Mouse (Mus musculus): ENCODE results near the gene Gm4969. TPM values are rescaled to one million over a fixed set of nuclear protein-coding genes. Genes with fewer than 3 reads are reported as not detected.

The Gm4969 gene
- total RNA-seq, 1 experiment from 2014 or later = not detected

DNA sequence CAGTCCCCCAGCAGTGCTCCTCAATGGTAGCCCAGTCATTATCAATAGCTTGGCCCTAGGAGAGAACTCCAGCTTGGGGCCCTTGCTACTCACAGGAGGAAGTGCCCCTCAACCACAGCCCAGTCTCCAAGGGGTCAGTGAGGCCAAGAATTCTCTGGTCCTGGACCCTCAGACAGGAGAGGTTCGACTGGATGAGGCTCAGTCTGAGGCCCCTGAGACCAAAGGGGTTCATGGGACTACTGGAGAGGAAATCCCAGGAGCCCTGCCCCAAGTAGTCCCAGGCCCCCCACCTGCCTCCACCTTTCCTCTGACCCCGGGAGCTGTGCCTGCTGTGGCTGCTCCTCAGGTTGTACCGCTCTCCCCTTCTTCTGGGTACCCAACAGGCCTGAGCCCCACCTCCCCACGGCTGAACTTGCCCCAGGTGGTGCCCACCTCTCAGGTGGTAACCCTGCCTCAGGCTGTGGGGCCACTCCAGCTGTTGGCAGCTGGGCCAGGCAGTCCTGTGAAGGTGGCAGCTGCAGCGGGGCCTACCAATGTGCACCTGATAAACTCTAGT lies 21.7 kb downstream of the Gm4969 start:
- ATAC-seq (ENCODE audit: extremely low read depth, insufficient number of reproducible peaks, low FRiP score, poor library complexity, severe bottlenecking) = no peak

DNA sequence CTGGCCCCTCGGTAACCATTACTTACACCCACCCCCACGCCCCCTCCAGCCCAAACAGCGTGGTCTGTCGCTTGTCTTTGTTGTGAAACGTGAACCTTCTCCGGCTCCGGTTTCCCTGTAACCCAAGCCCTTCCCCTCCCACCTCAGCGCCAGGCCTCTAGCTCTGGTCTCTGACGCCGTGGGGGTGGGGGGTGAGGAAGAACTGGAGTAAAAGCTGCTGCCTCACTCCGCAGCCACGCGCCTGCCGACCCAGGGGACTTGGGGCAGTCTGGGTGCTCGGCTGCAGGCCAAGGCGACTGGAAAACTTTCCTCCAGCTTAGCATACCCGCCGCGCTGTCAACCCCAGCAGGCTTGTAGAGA lies 22.4 kb downstream of the Gm4969 start:
- ATAC-seq (ENCODE audit: extremely low read depth, insufficient number of reproducible peaks, low FRiP score, poor library complexity, severe bottlenecking) = no peak

GRCm38 (mm10) chr7:19094826-19095750 lies 23.1 kb downstream of the Gm4969 start:
- no peak for ATAC-seq (ENCODE audit: extremely low read depth, insufficient number of reproducible peaks, low FRiP score, poor library complexity, severe bottlenecking)

DNA sequence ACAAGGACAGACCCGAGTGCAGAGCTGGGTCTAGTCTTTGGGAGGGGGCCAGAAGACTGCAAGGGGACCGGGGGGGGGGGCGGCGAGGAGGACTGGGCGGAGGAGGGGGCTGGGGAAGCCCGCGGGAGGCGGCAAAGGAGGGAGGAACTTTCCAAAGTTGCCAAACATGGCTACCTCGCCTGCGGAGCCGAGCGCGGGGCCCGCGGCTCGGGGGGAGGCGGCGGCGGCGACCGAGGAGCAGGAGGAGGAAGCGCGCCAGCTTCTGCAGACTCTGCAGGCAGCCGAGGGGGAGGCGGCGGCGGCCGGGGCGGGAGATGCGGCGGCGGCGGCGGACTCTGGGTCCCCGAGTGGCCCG lies 23.7 kb downstream of the Gm4969 start, which contains the start of gene Six5:
Six5 (plus strand) TSS at position 124 of the 355 bp plus-strand sequence.
- ATAC-seq (ENCODE audit: extremely low read depth, insufficient number of reproducible peaks, low FRiP score, poor library complexity, severe bottlenecking) = no peak

- peak; percentile 28; the same call in 1 of the 2 replicates for ATAC-seq (ENCODE audit: extremely low read depth, insufficient number of reproducible peaks, low FRiP score, poor library complexity, severe bottlenecking)
Observed at GRCm38 (mm10) chr7:19093537-19094385, 24.4 kb downstream of the Gm4969 start.

- peak; percentile 53 for ATAC-seq (ENCODE audit: extremely low read depth, insufficient number of reproducible peaks, low FRiP score, poor library complexity, severe bottlenecking)
Observed at GRCm38 (mm10) chr7:19093174-19093521, 25.0 kb downstream of the Gm4969 start.

- no peak for ATAC-seq (ENCODE audit: extremely low read depth, insufficient number of reproducible peaks, low FRiP score, poor library complexity, severe bottlenecking)
Observed at GRCm38 (mm10) chr7:19092381-19093173, 25.6 kb downstream of the Gm4969 start.

DNA sequence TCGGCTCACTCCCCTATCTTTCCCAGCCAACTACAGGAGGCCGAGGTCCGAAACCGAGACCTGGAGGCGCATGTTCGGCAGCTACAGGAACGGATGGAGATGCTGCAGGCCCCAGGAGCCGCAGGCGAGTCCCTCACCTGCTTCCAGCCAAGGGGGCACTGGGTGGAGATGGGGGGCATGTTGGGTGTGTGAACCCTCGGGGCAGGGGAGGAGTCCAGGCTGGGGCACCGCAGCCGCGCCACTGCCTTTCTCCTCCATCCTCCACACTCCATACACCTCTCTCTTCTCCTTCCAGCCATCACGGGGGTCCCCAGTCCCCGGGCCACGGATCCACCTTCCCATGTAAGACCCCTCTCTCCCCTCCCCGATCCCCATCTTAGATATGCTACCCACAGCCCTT lies 26.3 kb downstream of the Gm4969 start:
- ATAC-seq (ENCODE audit: extremely low read depth, insufficient number of reproducible peaks, low FRiP score, poor library complexity, severe bottlenecking) = no peak

- ATAC-seq (ENCODE audit: extremely low read depth, insufficient number of reproducible peaks, low FRiP score, poor library complexity, severe bottlenecking) = peak; percentile 30
Observed at GRCm38 (mm10) chr7:19088813-19089212, 29.4 kb downstream of the Gm4969 start.

DNA sequence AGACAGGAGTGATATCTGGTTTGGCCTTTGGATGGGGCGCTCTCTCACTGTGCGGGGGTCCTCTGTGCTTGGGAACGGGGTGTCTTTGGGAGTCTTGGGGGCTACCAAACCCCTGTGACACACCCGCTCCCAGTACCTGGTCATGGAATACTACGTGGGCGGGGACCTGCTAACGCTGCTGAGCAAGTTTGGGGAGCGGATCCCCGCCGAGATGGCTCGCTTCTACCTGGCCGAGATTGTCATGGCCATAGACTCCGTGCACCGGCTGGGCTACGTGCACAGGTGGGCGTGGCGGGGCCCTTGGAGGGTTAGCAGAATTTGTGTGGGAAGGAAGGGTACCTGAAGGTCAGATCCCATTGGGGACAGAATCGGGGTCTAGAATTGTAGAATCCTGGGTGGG lies 31.4 kb downstream of the Gm4969 start:
- no peak for ATAC-seq (ENCODE audit: extremely low read depth, insufficient number of reproducible peaks, low FRiP score, poor library complexity, severe bottlenecking)

DNA sequence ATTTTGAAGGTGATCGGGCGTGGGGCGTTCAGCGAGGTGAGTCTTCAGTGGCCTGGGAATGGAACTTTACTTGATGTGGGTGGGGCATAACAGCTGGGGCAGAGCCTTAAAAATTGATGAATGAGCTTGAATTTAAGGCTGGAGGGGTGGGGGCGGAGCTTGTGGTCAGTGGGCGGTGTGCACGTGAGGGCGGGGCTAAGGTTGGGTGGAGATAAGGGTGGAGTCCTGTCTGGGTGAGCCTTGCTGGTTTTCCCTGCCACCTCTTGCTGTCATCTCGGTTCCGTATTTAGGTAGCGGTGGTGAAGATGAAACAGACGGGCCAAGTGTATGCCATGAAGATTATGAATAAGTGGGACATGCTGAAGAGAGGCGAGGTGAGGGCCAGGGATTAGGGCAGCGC lies 32.1 kb downstream of the Gm4969 start:
- peak; percentile 45 for ATAC-seq (ENCODE audit: extremely low read depth, insufficient number of reproducible peaks, low FRiP score, poor library complexity, severe bottlenecking)

GRCm38 (mm10) chr7:19085495-19085894 lies 32.7 kb downstream of the Gm4969 start:
- no peak for ATAC-seq (ENCODE audit: extremely low read depth, insufficient number of reproducible peaks, low FRiP score, poor library complexity, severe bottlenecking)

DNA sequence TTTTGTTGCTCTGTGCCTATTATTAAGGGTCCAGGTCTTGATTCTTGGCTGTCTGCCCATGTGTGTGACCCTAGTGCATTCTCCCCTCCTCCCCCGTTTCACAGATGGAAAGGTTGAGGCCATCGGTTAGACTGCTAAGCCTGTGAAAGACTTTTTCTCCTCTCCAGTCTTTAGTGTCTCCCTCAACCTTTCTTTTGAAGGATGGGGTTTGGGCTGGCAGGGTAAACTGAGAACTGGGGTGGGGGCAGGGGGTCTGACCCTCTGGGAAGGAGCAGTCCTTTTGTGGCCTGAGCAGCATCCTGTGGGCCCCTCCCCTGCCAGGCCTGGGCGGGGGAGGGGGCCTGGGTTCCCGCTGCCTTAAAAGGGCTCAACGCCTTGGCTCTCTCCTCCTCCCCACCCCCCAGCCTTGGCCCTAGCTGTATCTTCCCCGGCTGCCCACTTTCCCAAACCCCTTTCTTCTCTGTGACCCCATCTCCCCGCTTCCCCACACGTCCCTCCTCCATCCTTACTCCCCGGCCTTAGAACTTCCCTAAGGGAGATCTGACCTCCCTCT lies 33.2 kb downstream of the Gm4969 start:
- ATAC-seq (ENCODE audit: extremely low read depth, insufficient number of reproducible peaks, low FRiP score, poor library complexity, severe bottlenecking) = no peak

DNA sequence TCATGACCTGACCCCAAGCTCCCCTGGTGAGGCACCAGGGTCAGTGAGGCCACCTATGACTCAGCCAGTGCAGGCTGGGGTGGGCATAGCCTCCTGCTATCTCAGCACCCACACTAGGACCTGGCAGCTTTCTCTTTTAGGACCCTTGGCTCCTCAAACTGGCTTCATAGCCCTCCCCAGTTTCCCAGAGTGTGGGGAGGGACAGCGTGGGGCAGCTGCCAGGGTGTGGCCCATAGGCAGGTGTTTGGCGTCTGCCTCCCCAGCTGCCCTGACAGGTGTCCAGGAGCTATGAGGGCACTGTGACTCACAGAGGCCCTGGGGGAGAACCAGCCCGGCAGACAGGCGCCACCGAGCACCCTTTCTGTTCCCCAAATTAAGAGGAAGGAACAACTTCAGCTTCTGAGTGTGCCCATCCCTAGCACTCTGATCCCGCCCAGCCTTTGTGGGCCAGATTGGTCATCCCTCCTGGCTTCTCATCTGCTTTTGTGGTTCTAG lies 33.8 kb downstream of the Gm4969 start:
- ATAC-seq (ENCODE audit: extremely low read depth, insufficient number of reproducible peaks, low FRiP score, poor library complexity, severe bottlenecking) = peak; percentile 66

DNA sequence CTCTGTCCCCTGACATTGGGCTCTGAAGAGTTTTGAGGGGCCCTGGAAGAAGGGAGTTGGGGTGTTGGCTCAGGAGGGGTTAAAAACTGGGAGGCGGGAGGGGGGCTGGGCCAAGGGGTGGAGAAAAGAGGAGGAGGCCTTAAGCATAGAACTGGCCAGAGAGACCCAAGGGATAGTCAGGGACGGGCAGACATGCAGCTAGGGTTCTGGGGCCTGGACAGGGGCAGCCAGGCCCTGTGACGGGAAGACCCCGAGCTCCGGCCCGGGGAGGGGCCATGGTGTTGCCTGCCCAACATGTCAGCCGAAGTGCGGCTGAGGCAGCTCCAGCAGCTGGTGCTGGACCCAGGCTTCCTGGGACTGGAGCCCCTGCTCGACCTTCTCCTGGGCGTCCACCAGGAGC lies 34.5 kb downstream of the Gm4969 start, which contains the start of gene Dmpk:
Dmpk (plus strand) TSS at position 149 of the 400 bp plus-strand sequence.
- ATAC-seq (ENCODE audit: extremely low read depth, insufficient number of reproducible peaks, low FRiP score, poor library complexity, severe bottlenecking) = no peak

DNA sequence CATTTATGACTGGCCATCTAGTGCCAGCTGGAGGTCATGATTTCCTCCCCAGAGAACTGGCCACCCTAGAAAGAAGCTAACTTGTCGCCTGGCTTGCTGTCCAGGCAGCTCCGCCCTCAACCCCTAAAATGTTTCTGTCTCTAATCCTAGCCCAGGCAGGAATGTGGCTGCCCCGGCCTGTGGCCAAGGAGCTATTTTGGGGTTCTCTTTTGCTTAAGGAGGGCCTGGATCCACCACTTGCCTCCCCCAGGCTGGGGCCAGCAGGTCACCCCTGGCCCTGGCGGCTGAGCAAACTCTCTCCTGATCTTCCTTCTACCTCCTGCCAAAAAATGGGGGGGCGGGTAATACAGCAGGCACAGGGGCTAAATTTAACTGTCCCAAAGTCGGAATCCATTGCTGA lies 35.1 kb downstream of the Gm4969 start:
- no peak for ATAC-seq (ENCODE audit: extremely low read depth, insufficient number of reproducible peaks, low FRiP score, poor library complexity, severe bottlenecking)

DNA sequence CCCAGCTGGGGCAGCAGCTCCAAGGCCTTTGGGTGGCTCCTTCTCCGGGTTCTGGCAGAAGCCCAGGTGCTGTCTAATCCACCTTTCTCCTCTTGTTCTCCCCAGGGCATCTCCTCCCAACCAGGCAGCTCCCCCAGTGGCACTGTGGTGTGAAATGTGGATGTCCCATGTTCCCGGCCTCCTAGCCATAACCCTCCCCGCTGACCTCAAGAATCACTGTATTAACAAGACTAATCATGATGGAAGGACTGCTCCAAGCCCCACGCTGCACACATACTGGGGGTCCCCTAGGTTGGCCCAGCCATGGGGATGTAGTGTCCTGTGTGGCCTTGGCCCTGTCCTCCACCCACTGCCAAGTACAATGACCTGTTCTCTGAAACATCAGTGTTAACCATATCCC lies 36.0 kb downstream of the Gm4969 start:
- no peak for ATAC-seq (ENCODE audit: extremely low read depth, insufficient number of reproducible peaks, low FRiP score, poor library complexity, severe bottlenecking)

DNA sequence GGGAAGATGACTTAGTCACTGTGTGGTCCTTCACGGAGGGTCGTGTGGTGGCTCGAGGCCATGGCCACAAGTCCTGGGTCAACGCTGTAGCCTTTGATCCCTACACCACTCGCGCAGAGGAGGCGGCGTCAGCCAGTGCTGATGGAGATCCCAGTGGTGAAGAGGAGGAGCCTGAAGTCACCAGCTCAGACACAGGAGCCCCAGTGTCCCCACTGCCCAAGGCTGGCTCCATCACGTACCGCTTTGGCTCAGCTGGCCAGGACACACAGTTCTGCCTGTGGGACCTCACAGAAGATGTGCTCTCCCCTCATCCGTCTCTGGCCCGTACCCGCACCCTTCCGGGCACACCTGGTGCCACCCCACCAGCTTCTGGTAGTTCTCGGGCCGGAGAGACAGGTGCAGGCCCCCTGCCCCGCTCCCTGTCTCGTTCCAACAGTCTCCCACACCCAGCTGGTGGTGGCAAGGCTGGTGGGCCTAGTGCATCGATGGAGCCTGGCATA lies 37.7 kb downstream of the Gm4969 start:
- no peak for ATAC-seq (ENCODE audit: extremely low read depth, insufficient number of reproducible peaks, low FRiP score, poor library complexity, severe bottlenecking)

All from neutrophil, adult 5-6 weeks (primary cell).